Mouse (Mus musculus) lung, embryonic 14.5 days (tissue): Measurements from ENCODE around the gene Sgtb. TPM values are rescaled to one million over a fixed set of nuclear protein-coding genes. Genes with fewer than 3 reads are reported as not detected.
A peak's percentile ranks its signal among the peaks of the same experiment; 100 is the strongest.

Source experiments
- ATAC-seq: fragments of 200-750 bp; cut with Nextera tagmentation; 2 replicates; pipeline ENCODE4 v1.8.0; 2017; ENCODE audit warnings: mild to moderate bottlenecking, moderate TSS enrichment, moderate library complexity; ENCODE audit not compliant: insufficient read depth
- DNase-seq: peaks from one replicate; pipeline ENCODE4 v3.0.0-alpha.2; 2015
- H3K27ac ChIP-seq: fragments of 300-500 bp; sonication (generic); 2 replicates; pipeline ENCODE4 v1.5.1; 2014; ENCODE audit warnings: low read depth, mild to moderate bottlenecking, moderate library complexity
- H3K27me3 ChIP-seq: fragments of 300-500 bp; sonication (generic); 2 replicates; pipeline ENCODE4 v1.6.1; 2014; ENCODE audit warnings: low read length, control low read depth; ENCODE audit not compliant: insufficient read depth
- H3K36me3 ChIP-seq: fragments of 300-500 bp; sonication (generic); 2 replicates; pipeline ENCODE4 v1.6.1; 2014; ENCODE audit warnings: control low read depth; ENCODE audit not compliant: insufficient read depth
- H3K4me1 ChIP-seq: fragments of 300-500 bp; sonication (generic); 2 replicates; pipeline ENCODE4 v1.6.1; 2014; ENCODE audit warnings: antibody characterized with exemption, control low read depth; ENCODE audit not compliant: insufficient read depth
- H3K4me2 ChIP-seq: fragments of 300-500 bp; sonication (generic); 2 replicates; pipeline ENCODE4 v1.6.1; 2014; ENCODE audit warnings: mild to moderate bottlenecking
- H3K4me3 ChIP-seq: fragments of 300-500 bp; sonication (generic); 2 replicates; pipeline ENCODE4 v1.5.1; 2014; ENCODE audit warnings: low read depth, low read length
- H3K9ac ChIP-seq: fragments of 300-500 bp; sonication (generic); 2 replicates; pipeline ENCODE4 v1.6.1; 2014
- H3K9me3 ChIP-seq: fragments of 300-500 bp; sonication (generic); 2 replicates; pipeline ENCODE4 v1.6.1; 2016; ENCODE audit warnings: low read depth, low read length, control low read depth
- CTCF ChIP-seq: IDR thresholded peaks from 2 replicates; pipeline ENCODE4 v1.5.1; 2016; ENCODE audit warnings: antibody characterized with exemption, low read depth
- WGBS: fragments of 180-500 bp; shearing (Covaris S2); extraction: QIAGEN DNeasy Blood & Tissue Kit; methylation state at CpG from one replicate; pipeline ENCODE4 v1.1.7; 2014; 5-methylcytosine and 5-hydroxymethylcytosine counted together
- polyA plus RNA-seq: library from polyadenylated mRNA; unstranded; fragments of >200 nt; fragmentation: Nextera tagmentation; extraction: Ambion mirVana; gene quantifications from 2 replicates; pipeline ENCODE4 v1.2.1, GENCODE M21; 2014

Gene Sgtb
- polyA plus RNA-seq, 1 experiment from 2014 or later, result 5.5 TPM

DNA sequence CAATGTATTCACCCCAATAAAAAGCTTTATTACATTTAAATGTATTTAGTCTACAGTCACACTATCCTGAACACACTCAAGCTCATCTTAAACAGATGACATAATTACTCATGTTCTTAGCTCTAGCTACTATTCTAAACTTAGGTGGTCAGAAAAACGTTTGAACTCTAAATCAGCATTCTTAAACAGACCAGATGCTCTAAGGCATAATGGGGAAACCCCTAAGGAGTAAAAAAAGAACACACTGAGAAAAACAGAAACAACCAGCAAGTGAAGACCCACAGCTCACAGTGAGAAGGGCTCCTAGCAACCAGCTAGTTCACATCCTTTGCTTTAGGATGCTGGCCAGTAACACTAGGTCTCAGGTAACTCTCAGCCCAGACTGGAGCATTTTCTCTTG is 17.8 kb upstream of the Sgtb start:
- TF ChIP-seq CTCF, result no peak

DNA sequence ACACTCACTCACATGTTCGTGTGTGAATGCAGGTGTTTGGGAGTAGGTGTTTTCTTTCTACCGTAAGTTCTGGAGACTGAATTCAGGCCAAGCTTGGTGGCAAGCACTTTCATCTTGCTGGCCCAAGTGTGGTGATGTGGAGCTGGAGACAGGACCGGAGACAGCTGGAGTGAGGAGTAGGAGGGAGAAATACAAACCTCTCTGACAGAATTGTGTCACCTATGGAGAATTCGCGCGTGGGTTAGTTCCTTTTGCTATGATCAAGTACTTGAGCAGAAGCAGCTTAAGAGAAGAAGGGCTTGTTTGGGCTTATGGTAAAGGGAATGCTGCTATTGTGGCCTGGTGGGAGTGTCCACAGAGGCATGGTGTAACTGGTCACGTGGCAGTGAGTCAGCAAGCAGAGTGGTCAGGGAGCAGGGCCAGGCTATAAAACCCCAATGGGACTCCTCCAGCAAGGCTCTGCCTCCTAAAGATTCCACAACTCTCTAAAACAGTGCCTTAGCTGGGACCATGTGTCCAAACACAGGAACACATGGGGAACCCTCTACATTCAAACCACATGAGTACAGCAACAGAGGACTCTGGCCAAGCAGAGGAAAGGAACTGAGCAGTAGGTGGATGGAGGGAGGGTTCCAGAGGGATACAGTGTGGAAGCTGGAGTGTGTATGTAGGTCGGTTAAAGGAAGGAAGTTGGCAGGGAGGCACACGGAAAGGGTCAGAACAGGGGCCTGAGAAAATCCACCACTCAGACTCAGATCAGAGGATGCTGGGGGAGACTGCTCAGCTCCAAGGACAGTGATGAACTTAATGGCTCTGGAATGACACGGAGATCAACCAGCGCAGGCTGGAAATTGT is 14.8 kb upstream of the Sgtb start:
- 69% methylated on average over 11 of the region's 11 CpGs for WGBS
- Histone ChIP-seq H3K4me2 (no peak overlapping the region), H3K9ac (no peak overlapping the region), H3K4me3 (no peak overlapping the region), H3K36me3 (0 out of 2 replicates have a peak, but pooled peaks cover 2% of the 10 kb centered on the region), H3K9me3 (no peaks in the 10 kb centered on the region), H3K27ac (no peak overlapping the region), H3K4me1 (peaks cover 7% of the 10 kb centered on the region), H3K27me3 (no peaks in the 10 kb centered on the region)
- ATAC-seq (peak; percentile 28; the same call in 1 of the 2 replicates), DNase-seq (no peak)
- TF ChIP-seq CTCF, result no peak

More for the DNA sequence above, 17.8 kb upstream of the Sgtb start:
- Histone ChIP-seq H3K9ac (no peak overlapping the region), H3K4me1 (0 out of 2 replicates have a peak, but pooled peaks cover 2% of the 10 kb centered on the region), H3K36me3 (0 out of 2 replicates have a peak, but pooled peaks cover 2% of the 10 kb centered on the region), H3K27me3 (no peaks in the 10 kb centered on the region), H3K4me3 (no peak overlapping the region), H3K4me2 (no peak overlapping the region), H3K27ac (no peak overlapping the region), H3K9me3 (no peaks in the 10 kb centered on the region)
- no peak for DNase-seq
- no peak for ATAC-seq
- WGBS, result 4% methylated on average over 1 of the region's 1 CpGs

DNA sequence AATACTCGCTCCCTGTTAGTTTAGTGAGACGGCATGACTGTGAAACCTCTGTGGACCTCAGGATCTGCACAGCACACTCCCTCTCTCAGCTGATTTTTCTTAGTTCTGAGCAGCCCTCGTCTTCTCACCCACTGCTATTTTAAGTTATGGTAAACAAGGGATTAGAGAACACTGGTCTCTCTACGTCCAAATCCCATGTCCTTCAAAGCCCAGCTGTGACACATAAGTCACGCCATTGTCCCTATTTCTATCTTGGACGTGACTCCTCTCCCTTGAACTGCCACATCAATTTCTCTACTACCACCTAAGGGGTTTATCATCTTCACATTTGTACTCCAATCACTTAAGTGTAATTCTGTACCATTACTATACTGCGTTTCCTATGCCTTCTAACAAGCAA is 13.6 kb upstream of the Sgtb start:
- 36% methylated on average over 7 of the region's 7 CpGs for WGBS
- no peak for TF ChIP-seq CTCF
- Histone ChIP-seq H3K4me1 (peaks cover 7% of the 10 kb centered on the region), H3K4me2 (no peak overlapping the region), H3K27ac (no peak overlapping the region), H3K27me3 (no peaks in the 10 kb centered on the region), H3K9me3 (no peaks in the 10 kb centered on the region), H3K36me3 (0 out of 2 replicates have a peak, but pooled peaks cover 2% of the 10 kb centered on the region), H3K4me3 (no peak overlapping the region), H3K9ac (no peak overlapping the region)
- DNase-seq (peak; percentile 76), ATAC-seq (peak; percentile 50)

DNA sequence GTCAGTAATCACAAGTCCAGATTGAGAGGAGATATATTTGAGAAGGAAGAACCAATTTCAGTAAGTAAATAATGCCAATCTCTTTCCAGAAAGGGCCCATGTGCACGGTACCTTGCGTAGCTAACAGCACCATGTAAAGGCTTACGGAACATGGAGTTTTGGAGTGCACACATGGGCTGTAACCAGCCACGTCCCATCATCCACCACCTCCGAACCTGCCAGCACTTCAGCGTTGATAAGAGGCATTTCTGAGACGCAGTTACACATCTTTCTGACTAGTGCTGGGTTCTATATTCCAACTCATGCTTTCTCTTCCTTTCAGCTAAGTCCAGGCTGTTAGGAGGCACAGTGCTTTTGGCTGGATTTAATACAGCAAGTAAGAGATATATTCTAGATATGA is 12.4 kb upstream of the Sgtb start:
- no peak overlapping the region for H3K27ac ChIP-seq
- H3K4me1 ChIP-seq, result peaks cover 7% of the 10 kb centered on the region
- WGBS, result 46% methylated on average over 7 of the region's 7 CpGs
- 0 out of 2 replicates have a peak, but pooled peaks cover 2% of the 10 kb centered on the region for H3K36me3 ChIP-seq
- DNase-seq, result peak; percentile 79
- H3K4me3 ChIP-seq, result no peak overlapping the region
- H3K9me3 ChIP-seq, result no peaks in the 10 kb centered on the region
- peak; percentile 68 for ATAC-seq
- H3K4me2 ChIP-seq, result 0 out of 2 replicates have a peak overlapping the region, but pooled peaks have one; percentile 10
- H3K9ac ChIP-seq, result 0 out of 2 replicates have a peak overlapping the region, but pooled peaks have one; percentile 6
- TF ChIP-seq CTCF, result no peak
- no peaks in the 10 kb centered on the region for H3K27me3 ChIP-seq

DNA sequence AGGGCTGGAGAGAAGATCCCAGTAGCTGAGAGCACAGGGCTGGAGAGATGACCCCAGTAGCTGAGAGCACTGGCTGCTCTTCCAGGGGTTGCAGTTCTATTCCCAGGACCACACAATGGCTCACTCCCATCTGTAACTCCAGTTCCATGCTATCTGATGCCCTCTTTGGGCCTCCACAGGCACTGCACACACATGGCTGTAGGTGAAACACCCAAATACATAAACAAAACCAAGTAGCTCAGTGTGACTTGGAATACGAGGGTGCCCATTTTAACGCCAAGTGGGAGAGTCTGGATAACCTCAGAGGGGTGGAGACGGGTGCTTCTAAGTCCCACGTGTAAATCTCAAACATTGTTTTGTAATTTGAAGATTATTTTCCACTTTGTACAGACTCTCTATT is 9.1 kb upstream of the Sgtb start:
- WGBS, result 81% methylated on average over 4 of the region's 4 CpGs

DNA sequence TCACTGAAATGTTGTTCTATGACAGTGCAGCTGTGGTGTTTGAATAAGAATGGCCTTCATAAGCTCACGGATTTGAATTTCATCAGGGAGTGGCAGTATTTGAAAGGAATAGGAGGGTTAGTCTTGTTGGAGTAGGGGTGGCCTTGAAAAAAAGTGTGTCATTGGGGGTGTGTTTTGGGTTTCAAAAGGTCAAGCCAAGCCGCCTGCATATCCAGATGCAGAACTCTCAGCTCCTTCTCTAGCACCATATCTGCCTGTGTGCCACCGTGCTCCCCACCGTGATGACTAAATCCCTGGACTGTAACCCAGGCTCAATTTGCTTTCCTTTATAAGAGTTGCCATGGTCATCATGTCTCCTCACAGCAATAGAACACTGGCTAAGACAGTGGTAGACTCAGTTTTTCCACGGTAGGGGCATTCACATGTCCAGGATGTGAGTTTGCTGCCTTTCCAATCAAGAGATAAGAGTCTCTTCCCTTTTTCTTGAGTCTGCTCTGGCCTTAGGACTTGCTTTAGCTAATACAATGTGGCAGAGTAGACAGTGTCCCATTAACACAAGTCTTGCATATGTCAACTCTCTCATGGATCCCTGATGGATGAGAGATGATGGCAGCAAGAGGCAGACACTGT is 7.8 kb upstream of the Sgtb start:
- no peak for ATAC-seq
- H3K4me2 ChIP-seq, result no peak overlapping the region
- no peaks in the 10 kb centered on the region for H3K36me3 ChIP-seq
- H3K27me3 ChIP-seq, result no peaks in the 10 kb centered on the region
- TF ChIP-seq CTCF, result no peak
- 84% methylated on average over 5 of the region's 5 CpGs for WGBS
- H3K27ac ChIP-seq, result no peak overlapping the region
- DNase-seq, result no peak
- H3K4me1 ChIP-seq, result peaks cover 5% of the 10 kb centered on the region
- H3K9me3 ChIP-seq, result no peaks in the 10 kb centered on the region
- H3K4me3 ChIP-seq, result no peak overlapping the region
- no peak overlapping the region for H3K9ac ChIP-seq

More for the DNA sequence above, 9.1 kb upstream of the Sgtb start:
- DNase-seq (no peak), ATAC-seq (no peak)
- no peak overlapping the region for H3K4me3 ChIP-seq
- H3K9me3 ChIP-seq, result no peaks in the 10 kb centered on the region
- H3K9ac ChIP-seq, result no peak overlapping the region
- TF ChIP-seq CTCF, result no peak
- H3K36me3 ChIP-seq, result no peaks in the 10 kb centered on the region
- no peak overlapping the region for H3K27ac ChIP-seq
- H3K4me2 ChIP-seq, result no peak overlapping the region
- no peaks in the 10 kb centered on the region for H3K27me3 ChIP-seq
- H3K4me1 ChIP-seq, result peaks cover 7% of the 10 kb centered on the region
